In genomic region chr13:49147007-49147857, GRCm38 (mm10) we compare ENCODE assay signal across 8 mouse cellular contexts. TPM values are rescaled to one million over a fixed set of nuclear protein-coding genes. Genes with fewer than 3 reads are reported as not detected.
A peak's percentile ranks its signal among the peaks of the same experiment; 100 is the strongest.
DNase-seq lines count a peak whose midpoint lies in the region; ATAC-seq and TF ChIP-seq lines count a peak whose summit lies in the region.

No protein-coding gene starts in this region.

- no peaks in the 10 kb centered on the region for H3K79me2 ChIP-seq in CH12.LX (replicated peaks; ENCODE audit: control insufficient read depth, extremely low read depth, insufficient read depth, poor library complexity, severe bottlenecking)

- TF ChIP-seq EP300 in CH12.LX (IDR thresholded peaks at IDR 0.05; ENCODE audit: low read length) = no peak

- under 1% methylated on average over 89 of the region's 98 CpGs for WGBS in liver, embryonic 13.5 days (ENCODE audit: insufficient replicate concordance)

- H3K4me2 ChIP-seq in CH12.LX (ENCODE audit: insufficient read depth, low read depth, poor library complexity, severe bottlenecking) = peak overlapping the region; percentile 44
- H3K4me2 ChIP-seq in liver, embryonic 13.5 days = peak overlapping the region; percentile 72

- H3K27ac ChIP-seq in CH12.LX (ENCODE audit: insufficient read depth, low read depth) = no peak overlapping the region
- no peak overlapping the region for H3K27ac ChIP-seq in liver, embryonic 13.5 days

- H3K4me1 ChIP-seq in CH12.LX (ENCODE audit: control insufficient read depth in 1 of 2, insufficient read depth in 2 of 2) = peaks cover 0 to 5% of the 10 kb centered on the region in 2 experiments; a peak in 1 of 4 replicates
- peaks cover 13% of the 10 kb centered on the region for H3K4me1 ChIP-seq in liver, embryonic 13.5 days (replicated peaks)

- TF ChIP-seq CTCF in CH12.LX (conservative IDR thresholded peaks at IDR 0.05 in 1 of 2, IDR thresholded peaks at IDR 0.05 in 1 of 2; ENCODE audit: low read depth in 2 of 2, low read length in 2 of 2) = no peak

- TF ChIP-seq POLR2A in CH12.LX (IDR thresholded peaks at IDR 0.05; ENCODE audit: low read depth, low read length) = no peak

- peak; percentile 29 to 42 for DNase-seq in B cell, adult 2 months
- no peak for DNase-seq in CH12.LX (ENCODE audit: extremely low read depth)
- peak; percentile 61 to 70 for DNase-seq in cerebellum, postnatal 36 days
- peak; percentile 43 for DNase-seq in gastrocnemius, postnatal 14 days
- DNase-seq in kidney, adult 18-20 months = peak; percentile 37
- DNase-seq in liver, embryonic 13.5 days = no peak
- DNase-seq in right cerebral cortex, postnatal 10 days (ENCODE audit: low spot score in 2 of 2) = peak; percentile 73 to 76
- DNase-seq in spleen, postnatal 36 days (ENCODE audit: low spot score in 2 of 2) = no peak

- intact Hi-C loops in gastrocnemius, postnatal 14 days (cut with DNase I; ENCODE audit: low total_unique reads) = no loop called here

- in situ Hi-C loops in CH12.LX (cut with MboI; ENCODE audit: low pct_ligation_motif_present, low pct_unique_long_range_greater_than_20kb, low sequenced_read_pairs) = no loop called here

- no peak overlapping the region for H3K9ac ChIP-seq in CH12.LX (ENCODE audit: insufficient read depth, low read depth)
- peak overlapping the region; percentile 15; the same call in 1 of the 2 replicates for H3K9ac ChIP-seq in liver, embryonic 13.5 days

- peak; percentile 27 for ATAC-seq in liver, embryonic 13.5 days (ENCODE audit: low read depth)

- H3K36me3 ChIP-seq in CH12.LX (replicated peaks in 1 of 2; ENCODE audit: control insufficient read depth in 1 of 2, insufficient read depth in 1 of 2, low read length in 1 of 2) = no peaks in the 10 kb centered on the region
- H3K36me3 ChIP-seq in liver, embryonic 13.5 days = no peaks in the 10 kb centered on the region

- dilution Hi-C loops in CH12.LX (cut with MboI; ENCODE audit: extremely low pct_ligation_motif_present, extremely low pct_unique_long_range_greater_than_20kb, low sequenced_read_pairs) = no loop called here

- peaks cover 7% of the 10 kb centered on the region for H3K9me3 ChIP-seq in CH12.LX (replicated peaks; ENCODE audit: low read length)
- H3K9me3 ChIP-seq in liver, embryonic 13.5 days (replicated peaks) = no peaks in the 10 kb centered on the region

- H3K4me3 ChIP-seq in CH12.LX (replicated peaks in 1 of 3; ENCODE audit: low read depth in 2 of 3, low read length in 2 of 3, poor library complexity in 1 of 3) = peak overlapping the region in 1 of 3 experiments; percentile 35
- H3K4me3 ChIP-seq in liver, embryonic 13.5 days (replicated peaks) = peak overlapping the region; percentile 59

- H3K27me3 ChIP-seq in CH12.LX (replicated peaks) = peaks cover 4% of the 10 kb centered on the region
- peaks cover 81% of the 10 kb centered on the region for H3K27me3 ChIP-seq in liver, embryonic 13.5 days

- no peak for TF ChIP-seq RAD21 in CH12.LX (IDR thresholded peaks at IDR 0.05; ENCODE audit: low read depth, low read length)

TF ChIP-seq in CH12.LX, 34 proteins besides CTCF, POLR2A, EP300 and RAD21:
- TF ChIP-seq TCF12 (IDR thresholded peaks at IDR 0.05; ENCODE audit: low read depth, low read length) = no peak
- TF ChIP-seq KAT2A (IDR thresholded peaks at IDR 0.05; ENCODE audit: insufficient replicate concordance, low read length) = no peak
- TF ChIP-seq IRF4 (IDR thresholded peaks at IDR 0.05; ENCODE audit: low read depth, low read length) = no peak
- no peak for TF ChIP-seq JUN (IDR thresholded peaks at IDR 0.05; ENCODE audit: insufficient read depth, low read depth, low read length)
- no peak for TF ChIP-seq POLR2AphosphoS2 (IDR thresholded peaks at IDR 0.05; ENCODE audit: low read depth, low read length)
- no peak for TF ChIP-seq CHD2 (IDR thresholded peaks at IDR 0.05; ENCODE audit: low read length)
- no peak for TF ChIP-seq UBTF (IDR thresholded peaks at IDR 0.05; ENCODE audit: low read depth, low read length)
- TF ChIP-seq ZC3H11A (IDR thresholded peaks at IDR 0.05; ENCODE audit: low read depth, low read length) = no peak
- no peak for TF ChIP-seq MAX (IDR thresholded peaks at IDR 0.05; ENCODE audit: low read length)
- no peak for TF ChIP-seq SMC3 (IDR thresholded peaks at IDR 0.05; ENCODE audit: low read depth, low read length)
- no peak for TF ChIP-seq ZKSCAN1 (IDR thresholded peaks at IDR 0.05; ENCODE audit: borderline replicate concordance, low read depth, low read length)
- TF ChIP-seq USF2 (conservative IDR thresholded peaks at IDR 0.05; ENCODE audit: low read depth, low read length) = no peak
- no peak for TF ChIP-seq ELF1 (IDR thresholded peaks at IDR 0.05; ENCODE audit: low read depth, low read length)
- TF ChIP-seq BHLHE40 (IDR thresholded peaks at IDR 0.05; ENCODE audit: low read depth, low read length) = no peak

RNA-seq across cellular contexts. Expression of gene Wnk2, which starts 0.6 kb away (rescaled TPM):
- 0.04 TPM in 1 of 2 replicates, not detected in the other for total RNA-seq in CH12.LX (2012; rRNA removed)
- total RNA-seq in CH12.LX (2014; rRNA removed) = not detected in 2 replicates
- polyA plus RNA-seq in CH12.LX (2012; ENCODE audit: insufficient read length, low read depth) = not detected in 2 replicates
- 10 to 100 TPM; 41.7 to 45.1 TPM for total RNA-seq in gastrocnemius, postnatal 14 days (2021)
- 0.03 and 0.09 TPM in 2 replicates for polyA plus RNA-seq in liver, embryonic 13.5 days (2015; fragmentation: Nextera tagmentation; extraction: Ambion mirVana)

RNA-seq across cellular contexts. Expression of gene Ninj1, which starts 40.1 kb away (rescaled TPM):
- total RNA-seq in CH12.LX (2012; rRNA removed) = 12.7 and 14.2 TPM in 2 replicates
- total RNA-seq in CH12.LX (2014; rRNA removed) = 18.8 and 21.2 TPM in 2 replicates
- 24.9 and 25.2 TPM in 2 replicates for polyA plus RNA-seq in CH12.LX (2012; ENCODE audit: insufficient read length, low read depth)
- 10 to 100 TPM; 12.4 to 16.8 TPM for total RNA-seq in gastrocnemius, postnatal 14 days (2021)
- polyA plus RNA-seq in liver, embryonic 13.5 days (2015; fragmentation: Nextera tagmentation; extraction: Ambion mirVana) = 39.7 and 40.0 TPM in 2 replicates

Comparison
In these comparisons a context has a peak if more than half of its experiments do, and no peak if none do; other contexts are left out.
1. DNase-seq: peak in B cell, adult 2 months (2 of 2), cerebellum, postnatal 36 days (2 of 2), gastrocnemius, postnatal 14 days (single experiment), kidney, adult 18-20 months (single experiment) and right cerebral cortex, postnatal 10 days (2 of 2); none in CH12.LX (single experiment), liver, embryonic 13.5 days (single experiment) and spleen, postnatal 36 days (0 of 2).
2. RNA of gene Wnk2, which starts 0.6 kb away (total RNA-seq): 41.7 to 45.1 TPM in gastrocnemius, postnatal 14 days; 0.04 TPM in CH12.LX; every median in the first group is over 10 times any median in the second.